Mouse (Mus musculus) stomach, postnatal 0 days (tissue): ENCODE data around the gene Myl12a.

Source experiments
- CTCF ChIP-seq: IDR thresholded peaks from 2 replicates; pipeline ENCODE4 v1.5.1; 2016; ENCODE audit warnings: antibody characterized with exemption, low read depth, mild to moderate bottlenecking, moderate library complexity
- EP300 ChIP-seq: optimal IDR thresholded peaks from 2 replicates; pipeline ENCODE3; 2016; ENCODE audit warnings: antibody characterized with exemption

DNA sequence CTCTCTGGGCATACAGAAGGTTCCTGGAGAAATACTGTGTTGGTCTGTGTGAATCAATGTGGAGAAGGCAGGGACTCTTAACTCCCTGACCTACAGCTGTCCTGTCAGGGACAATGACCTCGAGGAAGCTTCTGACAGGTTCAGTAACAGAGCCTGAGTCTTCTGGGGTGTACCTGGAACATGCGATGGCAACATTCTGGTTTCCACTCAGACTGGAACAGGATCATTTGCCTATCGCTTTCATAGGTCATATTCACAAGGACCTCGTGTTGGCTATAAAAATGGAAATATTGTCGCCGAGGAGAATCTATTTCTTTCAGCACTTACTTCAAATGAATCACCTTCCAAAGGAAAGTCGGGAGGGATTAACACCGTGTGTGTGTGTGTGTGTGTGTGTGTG, 23.2 kb upstream of the Myl12a start:
- TF ChIP-seq EP300, result no peak
- TF ChIP-seq CTCF, result no peak
